Mouse (Mus musculus): Measurements from ENCODE around the gene Crybg1. TPM values are rescaled to one million over a fixed set of nuclear protein-coding genes. Genes with fewer than 3 reads are reported as not detected.

Gene Crybg1
- polyA plus RNA-seq, 1 experiment from 2014 or later: 0.39 TPM

DNA sequence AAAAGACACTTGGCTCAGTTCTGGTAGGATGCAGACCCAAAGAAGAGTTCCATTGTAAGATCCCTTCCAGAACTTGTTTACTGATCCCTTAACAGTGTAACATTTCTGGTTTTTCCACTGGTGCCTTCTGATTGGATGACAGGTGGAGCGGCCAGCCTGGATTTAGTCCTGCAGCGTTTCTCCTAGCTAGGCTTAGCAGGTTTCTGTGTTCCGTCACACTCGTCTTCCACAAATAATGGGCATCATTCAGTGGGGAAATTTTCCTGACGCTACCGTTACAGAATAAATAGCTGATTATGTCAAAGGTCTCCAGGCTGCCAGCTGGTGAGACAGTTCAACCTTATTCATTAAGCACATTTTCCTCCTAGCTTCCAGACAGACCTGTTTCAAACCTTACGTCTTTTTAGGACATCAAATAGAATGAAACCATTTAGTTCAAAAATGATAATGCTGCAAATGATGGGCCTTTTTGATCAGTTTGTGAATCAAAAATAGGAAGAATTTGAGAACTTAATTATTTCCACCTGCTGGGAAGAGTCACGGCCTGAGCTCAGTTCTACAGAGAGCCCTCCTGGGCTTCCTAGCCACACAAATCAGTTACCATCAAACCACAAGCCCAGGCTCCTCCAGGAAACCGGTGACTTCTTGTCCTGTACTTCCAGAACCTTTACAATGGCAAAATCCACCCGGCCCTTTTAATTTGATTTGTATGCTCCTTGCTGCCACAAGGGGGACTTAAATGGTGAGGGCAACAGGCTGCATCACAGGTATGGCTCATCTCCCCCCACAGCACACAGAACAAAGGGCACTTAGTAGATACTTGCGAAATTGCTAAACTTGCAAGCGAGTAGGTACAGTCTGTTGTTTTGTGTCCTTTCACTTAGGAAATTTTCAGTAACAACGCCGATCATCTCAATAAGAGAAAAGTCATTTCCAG is 146.4 kb downstream of the Crybg1 start:
- Histone ChIP-seq H3K27ac (no peak overlapping the region), H3K9ac (no peak overlapping the region), H3K4me1 (peaks cover 22% of the 10 kb centered on the region), H3K36me3 (no peaks in the 10 kb centered on the region), H3K27me3 (peaks cover 66% of the 10 kb centered on the region), H3K9me3 (replicated peaks) (no peaks in the 10 kb centered on the region), H3K4me2 (replicated peaks) (no peak overlapping the region), H3K4me3 (no peak overlapping the region)
- no peak; the same call in 1 of the 2 replicates for ATAC-seq (ENCODE audit: low FRiP score)
- 14% methylated on average over 14 of the region's 14 CpGs for WGBS

- H3K36me3 ChIP-seq: no peaks in the 10 kb centered on the region
- WGBS: 58% methylated on average over 2 of the region's 2 CpGs
- H3K4me1 ChIP-seq: peaks cover 15% of the 10 kb centered on the region
- H3K4me2 ChIP-seq (replicated peaks): no peak overlapping the region
- ATAC-seq (ENCODE audit: low FRiP score): no peak
- no peak overlapping the region for H3K4me3 ChIP-seq
- H3K27ac ChIP-seq: no peak overlapping the region
- peaks cover 47% of the 10 kb centered on the region for H3K27me3 ChIP-seq
- H3K9ac ChIP-seq: no peak overlapping the region
- H3K9me3 ChIP-seq (replicated peaks): no peaks in the 10 kb centered on the region
Observed at GRCm38 (mm10) chr10:44000156-44000865, 148.3 kb downstream of the Crybg1 start.

GRCm38 (mm10) chr10:43998503-43999082 is 150.1 kb downstream of the Crybg1 start:
- Histone ChIP-seq H3K4me3 (no peak overlapping the region), H3K9ac (no peak overlapping the region), H3K9me3 (replicated peaks) (no peaks in the 10 kb centered on the region), H3K4me2 (replicated peaks) (no peak overlapping the region), H3K27me3 (peaks cover 30% of the 10 kb centered on the region), H3K27ac (no peak overlapping the region), H3K36me3 (no peaks in the 10 kb centered on the region), H3K4me1 (peaks cover 6% of the 10 kb centered on the region)
- no peak for ATAC-seq (ENCODE audit: low FRiP score)
- WGBS: 82% methylated on average over 8 of the region's 8 CpGs

DNA sequence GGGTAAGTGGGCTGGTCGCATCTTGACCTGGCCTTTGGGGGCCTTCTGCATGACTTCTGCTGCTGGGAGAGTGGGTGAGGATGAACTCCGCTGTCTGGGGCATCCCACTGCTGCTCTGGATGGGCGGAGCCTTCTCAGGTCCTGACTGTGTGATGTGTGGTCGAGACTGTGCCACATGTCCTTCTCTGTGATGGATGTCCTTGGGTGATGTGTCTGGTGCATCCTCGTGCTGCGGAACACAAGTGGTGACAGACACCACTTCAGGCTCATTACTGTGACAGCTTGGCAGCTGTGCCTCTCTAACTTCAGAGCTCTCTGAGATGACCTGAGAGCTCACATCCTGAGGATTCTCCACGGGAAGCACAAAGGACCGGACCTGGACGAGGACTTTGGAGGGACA is 150.6 kb downstream of the Crybg1 start:
- no peak overlapping the region for H3K27ac ChIP-seq
- H3K36me3 ChIP-seq: no peaks in the 10 kb centered on the region
- no peak overlapping the region for H3K4me3 ChIP-seq
- H3K9me3 ChIP-seq (replicated peaks): no peaks in the 10 kb centered on the region
- H3K4me1 ChIP-seq: peaks cover 2% of the 10 kb centered on the region; the same call in 1 of the 2 replicates
- H3K9ac ChIP-seq: no peak overlapping the region
- H3K27me3 ChIP-seq: peaks cover 25% of the 10 kb centered on the region
- H3K4me2 ChIP-seq (replicated peaks): no peak overlapping the region
- no peak for ATAC-seq (ENCODE audit: low FRiP score)
- WGBS: 72% methylated on average over 9 of the region's 9 CpGs

GRCm38 (mm10) chr10:43997276-43997675 is 151.4 kb downstream of the Crybg1 start:
- Histone ChIP-seq H3K9ac (no peak overlapping the region), H3K4me1 (0 out of 2 replicates have a peak, but pooled peaks cover 2% of the 10 kb centered on the region), H3K4me2 (replicated peaks) (no peak overlapping the region), H3K36me3 (no peaks in the 10 kb centered on the region), H3K27ac (no peak overlapping the region), H3K4me3 (no peak overlapping the region), H3K9me3 (replicated peaks) (no peaks in the 10 kb centered on the region), H3K27me3 (peaks cover 17% of the 10 kb centered on the region)
- WGBS: 75% methylated on average over 10 of the region's 10 CpGs
- ATAC-seq (ENCODE audit: low FRiP score): no peak

DNA sequence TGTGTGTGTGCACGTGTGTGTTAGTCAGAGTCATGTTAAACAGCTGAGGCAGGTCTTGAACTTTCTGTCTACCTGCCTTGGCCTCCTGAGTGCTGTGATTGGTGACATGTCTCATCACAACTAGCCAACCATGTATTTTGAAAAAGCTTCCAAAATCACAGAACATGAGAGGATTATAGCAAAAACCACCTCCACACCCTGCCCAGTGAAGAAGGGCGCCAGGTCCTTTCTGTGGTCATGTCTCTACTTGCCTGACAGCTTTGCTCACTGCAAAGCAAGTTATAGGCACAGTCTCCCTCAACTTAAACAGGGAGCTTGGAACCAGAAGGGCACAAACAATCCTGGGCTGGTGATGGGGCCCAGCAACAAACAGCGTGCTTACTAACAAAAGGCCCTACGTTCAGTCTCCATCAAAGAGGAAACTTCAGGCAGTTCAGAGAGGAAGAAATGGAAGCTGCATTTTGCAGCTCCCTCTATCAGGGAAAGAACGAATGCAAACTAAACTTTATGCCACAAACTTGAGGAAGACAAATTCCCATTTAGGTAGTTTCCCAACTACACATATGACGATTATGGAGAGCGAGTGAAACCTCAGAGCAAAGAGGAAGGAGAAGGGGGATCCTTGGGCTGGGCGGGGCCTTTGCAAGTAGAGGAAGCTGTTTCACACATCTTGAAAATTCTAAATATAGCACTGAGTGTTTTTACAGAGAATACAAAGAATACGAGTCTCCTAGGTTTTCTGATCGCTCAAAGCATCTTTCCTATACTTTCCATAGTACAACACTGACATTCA is 152.6 kb downstream of the Crybg1 start:
- no peak for ATAC-seq (ENCODE audit: low FRiP score)
- H3K4me2 ChIP-seq (replicated peaks): no peak overlapping the region

GRCm38 (mm10) chr10:43993198-43993597 is 155.5 kb downstream of the Crybg1 start:
- H3K27ac ChIP-seq: no peak overlapping the region
- H3K27me3 ChIP-seq: no peaks in the 10 kb centered on the region
- no peak overlapping the region for H3K9ac ChIP-seq
- H3K36me3 ChIP-seq: no peaks in the 10 kb centered on the region
- H3K4me2 ChIP-seq (replicated peaks): no peak overlapping the region
- no peak for ATAC-seq (ENCODE audit: low FRiP score)
- no peak overlapping the region for H3K4me3 ChIP-seq
- H3K9me3 ChIP-seq (replicated peaks): no peaks in the 10 kb centered on the region
- H3K4me1 ChIP-seq: no peaks in the 10 kb centered on the region
- 28% methylated on average over 6 of the region's 6 CpGs for WGBS

More for the DNA sequence above, 152.6 kb downstream of the Crybg1 start:
- Histone ChIP-seq H3K27ac (no peak overlapping the region), H3K9ac (no peak overlapping the region), H3K27me3 (peaks cover 5% of the 10 kb centered on the region; the same call in 1 of the 2 replicates), H3K4me1 (no peaks in the 10 kb centered on the region), H3K4me3 (no peak overlapping the region), H3K9me3 (replicated peaks) (no peaks in the 10 kb centered on the region), H3K36me3 (no peaks in the 10 kb centered on the region)
- 79% methylated on average over 10 of the region's 10 CpGs for WGBS

- no peaks in the 10 kb centered on the region for H3K36me3 ChIP-seq
Observed at GRCm38 (mm10) chr10:43992506-43992905, 156.1 kb downstream of the Crybg1 start.

DNA sequence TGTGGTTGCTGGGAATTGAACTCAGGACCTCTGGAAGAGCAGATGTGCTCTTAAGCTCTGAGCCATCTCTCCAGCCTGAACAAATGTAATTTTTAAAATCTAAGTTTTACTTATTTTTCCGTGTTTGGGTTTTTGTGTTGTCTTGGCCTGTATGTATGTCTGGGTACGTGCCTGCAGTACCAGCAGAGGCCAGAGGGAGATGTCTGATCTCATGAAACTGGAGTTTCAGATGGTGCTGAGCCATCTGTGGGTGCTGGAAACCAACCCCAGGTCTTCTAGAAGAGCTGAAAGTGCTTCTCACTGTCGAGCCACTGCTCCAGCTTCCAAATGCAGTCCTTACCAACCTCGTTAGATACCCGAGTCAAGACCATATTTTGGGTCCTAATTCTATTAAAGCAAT is 157.4 kb downstream of the Crybg1 start:
- Histone ChIP-seq H3K27me3 (no peaks in the 10 kb centered on the region), H3K36me3 (no peaks in the 10 kb centered on the region), H3K4me1 (no peaks in the 10 kb centered on the region), H3K4me3 (no peak overlapping the region), H3K27ac (no peak overlapping the region), H3K9me3 (replicated peaks) (no peaks in the 10 kb centered on the region), H3K4me2 (replicated peaks) (no peak overlapping the region), H3K9ac (no peak overlapping the region)
- no peak for ATAC-seq (ENCODE audit: low FRiP score)
- WGBS: 92% methylated on average over 5 of the region's 5 CpGs

More at GRCm38 (mm10) chr10:43992506-43992905, 156.1 kb downstream of the Crybg1 start:
- no peak for ATAC-seq (ENCODE audit: low FRiP score)
- Histone ChIP-seq H3K4me2 (replicated peaks) (no peak overlapping the region), H3K27me3 (no peaks in the 10 kb centered on the region), H3K9me3 (replicated peaks) (no peaks in the 10 kb centered on the region), H3K4me3 (no peak overlapping the region), H3K9ac (no peak overlapping the region), H3K27ac (no peak overlapping the region), H3K4me1 (no peaks in the 10 kb centered on the region)
- WGBS: 88% methylated on average over 5 of the region's 5 CpGs

GRCm38 (mm10) chr10:43983866-43984265 is 164.8 kb downstream of the Crybg1 start:
- H3K9me3 ChIP-seq (replicated peaks): no peaks in the 10 kb centered on the region
- H3K4me2 ChIP-seq (replicated peaks): no peak overlapping the region
- H3K9ac ChIP-seq: no peak overlapping the region
- ATAC-seq (ENCODE audit: low FRiP score): no peak
- 92% methylated on average over 2 of the region's 2 CpGs for WGBS
- no peak overlapping the region for H3K4me3 ChIP-seq
- no peaks in the 10 kb centered on the region for H3K4me1 ChIP-seq
- no peaks in the 10 kb centered on the region for H3K36me3 ChIP-seq
- H3K27ac ChIP-seq: no peak overlapping the region
- no peaks in the 10 kb centered on the region for H3K27me3 ChIP-seq

DNA sequence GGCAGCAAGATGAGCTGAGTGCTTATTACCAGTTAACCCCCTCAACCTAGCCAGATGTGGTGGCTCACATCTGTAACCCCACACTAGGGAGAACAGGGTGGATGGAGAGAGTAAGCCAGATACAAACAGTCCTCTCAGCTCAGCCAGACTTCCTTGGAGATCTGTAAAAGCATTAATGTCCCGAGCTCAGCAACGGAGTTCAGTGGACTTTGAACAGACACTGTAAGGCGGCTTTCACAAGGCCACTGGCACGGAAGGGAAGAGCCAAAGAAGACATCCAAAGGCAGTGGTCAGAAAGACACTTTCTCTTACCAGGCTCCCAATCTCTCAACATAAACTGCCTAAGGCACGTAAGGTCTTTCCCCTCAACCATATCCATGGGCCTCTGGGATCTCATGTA is 165.4 kb downstream of the Crybg1 start:
- H3K9me3 ChIP-seq (replicated peaks): no peaks in the 10 kb centered on the region
- no peak overlapping the region for H3K4me3 ChIP-seq
- H3K36me3 ChIP-seq: no peaks in the 10 kb centered on the region
- ATAC-seq (ENCODE audit: low FRiP score): no peak
- H3K27me3 ChIP-seq: no peaks in the 10 kb centered on the region
- 86% methylated on average over 5 of the region's 5 CpGs for WGBS
- no peak overlapping the region for H3K27ac ChIP-seq
- H3K4me2 ChIP-seq (replicated peaks): no peak overlapping the region
- no peaks in the 10 kb centered on the region for H3K4me1 ChIP-seq
- no peak overlapping the region for H3K9ac ChIP-seq
